Mouse (Mus musculus) ES-E14 (cell line): Measurements from ENCODE around the gene Efnb3. TPM values are rescaled to one million over a fixed set of nuclear protein-coding genes. Genes with fewer than 3 reads are reported as not detected.

ENCODE experiments used
- DNase-seq: peaks from one replicate; pipeline ENCODE4 v3.0.0-alpha.2; 2013; ENCODE audit warnings: low read depth, low spot score
- H3K27ac ChIP-seq: 2 replicates; pipeline ENCODE4 v1.5.1; 2012; ENCODE audit warnings: low read depth, mild to moderate bottlenecking, low read length, moderate library complexity, mixed read lengths; ENCODE audit not compliant: poor library complexity, insufficient read depth, severe bottlenecking
- H3K36me3 ChIP-seq: 2 replicates; pipeline ENCODE4 v1.6.1; 2012; ENCODE audit warnings: mild to moderate bottlenecking, low read length, moderate library complexity, mixed read lengths; ENCODE audit not compliant: control insufficient read depth, poor library complexity, insufficient read depth, severe bottlenecking
- H3K4me1 ChIP-seq, 2 experiments: fragments of 150-350 bp in 1 of 2; sonication (generic) in 1 of 2; 2 replicates each; pipeline ENCODE4 v1.6.1; 2012; ENCODE audit warnings: low read length in 2 of 2, mild to moderate bottlenecking in 1 of 2, mixed read lengths in 1 of 2; ENCODE audit not compliant: control insufficient read depth in 2 of 2, insufficient read depth in 2 of 2, poor library complexity in 1 of 2
- H3K4me3 ChIP-seq, 2 experiments: fragments of 150-350 bp in 1 of 2; sonication (generic) in 1 of 2; 2 replicates each; pipeline ENCODE4 v1.5.1; 2012; ENCODE audit warnings: low read length in 2 of 2, low read depth in 1 of 2, mild to moderate bottlenecking in 1 of 2, mixed read lengths in 1 of 2; ENCODE audit not compliant: insufficient read depth in 1 of 2, poor library complexity in 1 of 2, severe bottlenecking in 1 of 2
- H3K9ac ChIP-seq: 2 replicates; pipeline ENCODE4 v1.6.1; 2012; ENCODE audit warnings: low read depth, mild to moderate bottlenecking, low read length, mixed read lengths; ENCODE audit not compliant: poor library complexity, insufficient read depth, severe bottlenecking
- H3K9me3 ChIP-seq: fragments of 150-350 bp; sonication (generic); 2 replicates; pipeline ENCODE4 v1.6.1; 2012; ENCODE audit warnings: low read depth, mild to moderate bottlenecking, low read length; ENCODE audit not compliant: control insufficient read depth, insufficient read depth
- CHD2 ChIP-seq: IDR thresholded peaks from 2 replicates; pipeline ENCODE4 v1.6.1; 2014; ENCODE audit warnings: mild to moderate bottlenecking, low read depth, low read length, inconsistent platforms
- HCFC1 ChIP-seq: IDR thresholded peaks from 2 replicates; pipeline ENCODE4 v1.6.1; 2012; ENCODE audit warnings: low read length, inconsistent platforms, borderline replicate concordance; ENCODE audit not compliant: insufficient read depth
- MAFK ChIP-seq: IDR thresholded peaks from 2 replicates; pipeline ENCODE4 v1.6.1; 2014; ENCODE audit warnings: mild to moderate bottlenecking, low read depth, low read length, inconsistent platforms; ENCODE audit not compliant: insufficient read depth
- ZC3H11A ChIP-seq: IDR thresholded peaks from 2 replicates; pipeline ENCODE4 v1.6.1; 2012; ENCODE audit warnings: low read depth, mild to moderate bottlenecking, inconsistent platforms, low read length, borderline replicate concordance
- ZNF384 ChIP-seq: IDR thresholded peaks from 2 replicates; pipeline ENCODE4 v1.6.1; 2012; ENCODE audit warnings: low read depth, low read length, inconsistent platforms
- in situ Hi-C, 2 experiments: fragments of 600-800 bp; cut with MboI; formaldehyde crosslinking; loops; one replicate each; pipeline ENCODE4 v1.15.1; 2025; ENCODE audit warnings: low sequenced_read_pairs in 2 of 2, inconsistent platforms in 1 of 2; ENCODE audit not compliant: unreplicated experiment in 2 of 2
- total RNA-seq: library from RNA; depleted of rRNA; stranded (reverse); fragments of 300-350 nt; gene quantifications from 2 replicates; pipeline ENCODE4 v1.2.3, GENCODE M21; 2012

The Efnb3 gene
- total RNA-seq, 1 experiment, result 3.2 TPM

DNA sequence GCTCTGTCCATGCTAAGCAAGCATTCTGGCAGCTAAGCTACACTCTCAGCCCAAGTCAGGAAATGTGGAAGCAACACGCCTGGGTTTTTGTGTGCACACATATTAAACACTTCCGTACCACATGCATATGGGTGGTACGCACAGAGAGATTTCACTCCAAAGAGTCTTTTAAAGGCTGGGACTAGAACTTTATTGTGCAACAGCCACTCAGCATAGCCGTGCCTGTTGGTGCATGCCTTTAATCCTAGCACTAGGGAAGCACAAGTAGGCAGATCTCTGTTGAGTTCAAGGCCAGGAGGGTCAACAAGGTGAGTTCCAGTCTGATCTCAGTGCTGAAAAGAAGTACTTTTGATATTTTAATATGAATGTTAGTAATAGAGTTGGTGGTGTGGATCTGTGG is 36.4 kb downstream of the Efnb3 start:
- in situ Hi-C loops, result no loop called here
- Histone ChIP-seq H3K4me1 (peaks cover 0 to 2% of the 10 kb centered on the region in 2 experiments; a peak in 2 of 4 replicates), H3K4me3 (no peak overlapping the region), H3K9me3 (no peaks in the 10 kb centered on the region), H3K27ac (no peak overlapping the region), H3K9ac (no peak overlapping the region), H3K36me3 (no peaks in the 10 kb centered on the region)
- no peak for DNase-seq
- TF ChIP-seq CHD2 (no peak), MAFK (no peak), ZNF384 (no peak), ZC3H11A (no peak), HCFC1 (no peak)

DNA sequence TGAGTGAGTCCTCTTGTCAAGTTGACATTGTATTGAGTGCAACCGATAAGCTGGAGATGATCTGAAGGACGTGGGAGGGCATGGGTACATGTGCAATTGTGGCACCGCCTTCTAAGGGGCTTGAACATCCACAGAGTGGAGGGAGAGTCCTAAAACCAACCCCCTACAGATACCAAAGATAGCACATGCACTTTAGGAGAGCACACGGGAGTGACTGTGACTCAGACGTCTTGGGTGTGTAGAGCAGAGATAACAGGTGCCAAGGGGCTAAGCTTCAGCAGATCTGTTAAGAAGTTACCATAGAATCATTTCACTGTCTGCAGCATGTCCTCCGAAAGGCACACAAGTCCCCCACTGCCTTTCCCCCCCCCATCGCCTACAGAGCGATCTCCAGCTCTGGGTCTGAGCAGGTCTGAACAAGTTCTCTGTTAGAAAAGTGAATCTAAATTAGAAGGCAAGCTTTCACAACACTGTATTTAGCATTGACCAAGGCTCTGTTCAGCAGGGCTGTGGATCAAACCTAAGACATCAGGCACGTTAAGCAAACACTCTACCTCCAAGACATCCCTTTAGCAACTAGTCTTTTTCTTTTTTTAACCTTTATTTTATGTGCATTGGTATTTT is 38.4 kb downstream of the Efnb3 start:
- H3K36me3 ChIP-seq, result no peaks in the 10 kb centered on the region
- H3K4me3 ChIP-seq, result no peak overlapping the region
- H3K27ac ChIP-seq, result no peak overlapping the region
- H3K4me1 ChIP-seq, result no peaks in the 10 kb centered on the region
- TF ChIP-seq MAFK (no peak), ZC3H11A (no peak), ZNF384 (no peak), HCFC1 (no peak), CHD2 (no peak)
- no peak overlapping the region for H3K9ac ChIP-seq
- H3K9me3 ChIP-seq, result no peaks in the 10 kb centered on the region
- no peak for DNase-seq
- in situ Hi-C loops, result no loop called here

DNA sequence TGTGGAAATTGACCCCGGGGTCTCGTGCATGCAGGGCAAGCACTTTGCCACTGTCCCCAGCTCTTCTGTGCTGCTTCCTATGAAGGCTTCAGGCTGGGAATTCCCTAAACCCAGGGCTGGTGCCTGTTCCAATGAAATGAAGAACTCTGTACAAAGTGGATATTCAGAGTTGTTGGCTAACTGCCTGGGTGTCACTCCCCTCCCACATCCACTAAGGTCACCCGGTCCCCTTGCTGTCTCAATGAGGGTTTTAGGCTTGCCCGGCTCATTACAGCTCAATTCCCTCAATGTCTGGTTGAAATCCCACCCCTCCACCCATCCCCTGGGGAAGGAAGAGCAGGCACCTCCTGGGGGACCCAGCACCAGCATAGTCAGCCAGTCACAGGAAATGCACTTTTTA is 40.0 kb downstream of the Efnb3 start:
- Histone ChIP-seq H3K9ac (no peak overlapping the region), H3K4me3 (no peak overlapping the region), H3K9me3 (no peaks in the 10 kb centered on the region), H3K4me1 (no peaks in the 10 kb centered on the region), H3K36me3 (no peaks in the 10 kb centered on the region), H3K27ac (no peak overlapping the region)
- in situ Hi-C loops, result loop anchor here (5.0 to 10.0 kb wide), 2 partner anchors 255 to 263 kb away; no protein-coding TSS in a partner anchor
- DNase-seq, result no peak
- TF ChIP-seq HCFC1 (no peak), MAFK (no peak), CHD2 (no peak), ZNF384 (no peak), ZC3H11A (no peak)

DNA sequence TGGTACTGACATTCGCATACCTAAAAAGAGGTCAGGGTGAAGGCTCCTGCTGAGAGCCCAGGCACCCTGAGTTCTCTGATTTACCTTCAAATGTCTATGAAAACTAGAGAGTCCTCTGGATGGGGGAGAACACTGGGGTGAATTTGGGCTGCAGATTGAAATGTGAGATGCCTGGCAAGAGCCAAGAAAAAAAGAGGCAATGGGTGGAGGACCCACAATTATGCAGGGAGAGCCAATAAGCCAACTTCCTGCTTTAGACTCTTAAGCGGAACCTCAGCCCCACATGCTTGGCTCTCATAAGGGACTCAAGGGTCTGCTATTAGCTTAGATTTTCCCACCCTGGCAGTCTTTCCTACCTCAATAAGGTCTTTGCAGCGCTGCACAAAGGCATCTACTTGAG is 43.3 kb downstream of the Efnb3 start:
- TF ChIP-seq ZC3H11A, result no peak
- TF ChIP-seq ZNF384, result no peak
- Histone ChIP-seq H3K27ac (no peak overlapping the region), H3K9me3 (no peaks in the 10 kb centered on the region), H3K36me3 (no peaks in the 10 kb centered on the region), H3K4me1 (no peaks in the 10 kb centered on the region), H3K9ac (no peak overlapping the region), H3K4me3 (no peak overlapping the region)
- no peak for DNase-seq
- in situ Hi-C loops, result loop anchor here (5.0 to 10.0 kb wide), 2 partner anchors 252 to 259 kb away; no protein-coding TSS in a partner anchor
